In genomic region chr1:86505461-86505860, GRCm38 (mm10) we compare ENCODE assay signal across 8 mouse cellular contexts. TPM values are rescaled to one million over a fixed set of nuclear protein-coding genes. Genes with fewer than 3 reads are reported as not detected.
DNase-seq lines count a peak whose midpoint lies in the region; ATAC-seq and TF ChIP-seq lines count a peak whose summit lies in the region.

No protein-coding gene starts in this region.

- intact Hi-C loops in left cerebral cortex, postnatal 4 days (cut with DNase I) = no loop called here

- no peaks in the 10 kb centered on the region for H3K27me3 ChIP-seq in heart, embryonic 10.5 days (ENCODE audit: insufficient read depth, poor library complexity, severe bottlenecking)
- no peaks in the 10 kb centered on the region for H3K27me3 ChIP-seq in limb, embryonic 10.5 days (ENCODE audit: low read depth, poor library complexity, severe bottlenecking)
- H3K27me3 ChIP-seq in midbrain, postnatal 0 days (ENCODE audit: insufficient read depth, low read length) = no peaks in the 10 kb centered on the region

- H3K4me3 ChIP-seq in brown adipose tissue, adult 24 weeks (ENCODE audit: insufficient read depth, low read depth, low read length) = no peak overlapping the region
- H3K4me3 ChIP-seq in heart, embryonic 10.5 days = peak overlapping the region; percentile 59; the same call in 1 of the 2 replicates
- peak overlapping the region; percentile 52 for H3K4me3 ChIP-seq in limb, embryonic 10.5 days
- H3K4me3 ChIP-seq in midbrain, postnatal 0 days (ENCODE audit: low read depth, low read length) = peak overlapping the region; percentile 32; the same call in 1 of the 2 replicates

- peak overlapping the region; percentile 42 for H3K4me2 ChIP-seq in midbrain, postnatal 0 days (ENCODE audit: low read depth, low read length, poor library complexity, severe bottlenecking)

- DNase-seq in left cerebral cortex, postnatal 4 days = peak; percentile 58
- DNase-seq in left cerebral cortex, adult 9 months (ENCODE audit: low spot score in 2 of 2) = no peak
- no peak for DNase-seq in heart, embryonic 10.5 days (ENCODE audit: low spot score)
- DNase-seq in limb, embryonic 10.5 days (ENCODE audit: low spot score) = peak; percentile 47
- peak; percentile 49 for DNase-seq in midbrain, postnatal 0 days (ENCODE audit: low spot score)
- DNase-seq in layer of hippocampus, adult 9-10 months (ENCODE audit: low spot score) = no peak

- peaks cover 13% of the 10 kb centered on the region for H3K4me1 ChIP-seq in brown adipose tissue, adult 24 weeks (ENCODE audit: control insufficient read depth, insufficient read depth, insufficient read length, low read length)
- peaks cover 63% of the 10 kb centered on the region for H3K4me1 ChIP-seq in heart, embryonic 10.5 days
- peaks cover 78% of the 10 kb centered on the region for H3K4me1 ChIP-seq in limb, embryonic 10.5 days
- H3K4me1 ChIP-seq in midbrain, postnatal 0 days (ENCODE audit: insufficient read depth, low read length) = peaks cover 14% of the 10 kb centered on the region

- peak overlapping the region; percentile 98; the same call in 1 of the 2 replicates for H3K27ac ChIP-seq in brown adipose tissue, adult 24 weeks (replicated peaks; ENCODE audit: low read depth, low read length)
- H3K27ac ChIP-seq in heart, embryonic 10.5 days = peak overlapping the region; percentile 97
- peak overlapping the region; percentile 99 for H3K27ac ChIP-seq in limb, embryonic 10.5 days
- H3K27ac ChIP-seq in midbrain, postnatal 0 days (ENCODE audit: low read depth, low read length) = peak overlapping the region; percentile 84

- H3K9me3 ChIP-seq in heart, embryonic 10.5 days = no peaks in the 10 kb centered on the region
- H3K9me3 ChIP-seq in limb, embryonic 10.5 days (replicated peaks) = no peaks in the 10 kb centered on the region
- H3K9me3 ChIP-seq in midbrain, postnatal 0 days (ENCODE audit: low read length) = no peaks in the 10 kb centered on the region

- H3K9ac ChIP-seq in midbrain, postnatal 0 days (replicated peaks; ENCODE audit: low read length, poor library complexity, severe bottlenecking) = peak overlapping the region; percentile 55; the same call in 1 of the 2 replicates

- no peak for ATAC-seq in midbrain, postnatal 0 days (ENCODE audit: low FRiP score)
- ATAC-seq in erythroblast, adult 5-6 weeks (replicated peaks; ENCODE audit: low FRiP score, poor library complexity, severe bottlenecking) = no peak

- no peaks in the 10 kb centered on the region for H3K36me3 ChIP-seq in heart, embryonic 10.5 days
- H3K36me3 ChIP-seq in limb, embryonic 10.5 days = no peaks in the 10 kb centered on the region
- no peaks in the 10 kb centered on the region for H3K36me3 ChIP-seq in midbrain, postnatal 0 days (ENCODE audit: insufficient read depth, low read length)

- TF ChIP-seq CTCF in midbrain, postnatal 0 days (IDR thresholded peaks at IDR 0.05) = no peak

- 67% methylated on average over 1 of the region's 1 CpGs for WGBS in heart, embryonic 10.5 days
- WGBS in limb, embryonic 10.5 days = 21% methylated on average over 1 of the region's 1 CpGs
- 44% methylated on average over 1 of the region's 1 CpGs for WGBS in midbrain, postnatal 0 days

RNA-seq across cellular contexts. Expression of gene Ptma, which starts 21.1 kb away (rescaled TPM):
- total RNA-seq in left cerebral cortex, postnatal 4 days (2021) = 1,000 to 10,000 TPM; 1,018 to 1,064 TPM
- 280 and 322 TPM in 2 replicates for polyA plus RNA-seq in brown adipose tissue, adult 24 weeks (2012; ENCODE audit: insufficient read depth, insufficient read length, missing spikeins)
- polyA plus RNA-seq in heart, embryonic 10.5 days (2016; fragmentation: Nextera tagmentation; extraction: Ambion mirVana) = 1,013 and 1,650 TPM in 2 replicates
- 3,283 and 3,422 TPM in 2 replicates for polyA plus RNA-seq in limb, embryonic 10.5 days (2016; fragmentation: Nextera tagmentation; extraction: Ambion mirVana)
- 947 and 1,050 TPM in 2 replicates for total RNA-seq in midbrain, postnatal 0 days (2014; rRNA removed)
- 1,199 and 1,354 TPM in 2 replicates for polyA plus RNA-seq in midbrain, postnatal 0 days (2015; fragmentation: Nextera tagmentation; extraction: Ambion mirVana)
- total RNA-seq in erythroblast, adult 5-6 weeks (2015; ENCODE audit: low replicate concordance) = 1,027 and 1,158 TPM in 2 replicates
- total RNA-seq in erythroblast, adult 5-6 weeks (2017; ENCODE audit: low replicate concordance) = 910 and 1,101 TPM in 2 replicates

Comparison
In these comparisons a context has a peak if more than half of its experiments do, and no peak if none do; other contexts are left out.
1. DNase-seq: peak in left cerebral cortex, postnatal 4 days (single experiment), limb, embryonic 10.5 days (single experiment) and midbrain, postnatal 0 days (single experiment); none in left cerebral cortex, adult 9 months (0 of 2), heart, embryonic 10.5 days (single experiment) and layer of hippocampus, adult 9-10 months (single experiment).
2. Peak in every context shown above with its lines, with median percentiles within 50 percentile points of each other: H3K27ac ChIP-seq.